Mouse (Mus musculus) cerebellum, adult 9-11 months (tissue): ENCODE measurements at regions not wholly inside any gene's neighbourhood (a gene's known extent, or its start where the extent isn't known, plus 50 kb on each side); places are given as distances from the start of the nearest gene placed in this dataset.

Source experiments
- DNase-seq: peaks from one replicate; pipeline ENCODE4 v3.0.0; 2022

DNA sequence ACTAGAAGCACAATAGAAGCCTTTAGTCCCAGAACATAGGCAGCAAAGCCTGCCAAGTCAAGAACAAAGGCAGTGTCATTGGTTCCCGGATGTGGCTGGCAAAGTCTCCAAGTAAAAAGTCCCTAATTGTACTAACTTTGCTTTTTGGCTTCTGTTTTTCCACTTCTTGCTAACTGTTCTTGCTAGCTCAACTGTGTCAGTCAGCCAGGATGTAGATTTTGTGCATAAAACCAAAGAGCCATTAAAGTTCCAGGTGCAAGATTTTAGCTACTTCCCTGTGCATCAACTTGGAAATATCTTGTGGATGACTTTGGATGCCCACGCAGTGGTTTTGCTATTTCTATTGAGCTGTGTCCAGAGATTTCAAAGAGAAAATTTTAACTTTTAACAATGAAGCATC, 560.0 kb upstream of the B3galt2 start:
- DNase-seq = no peak

DNA sequence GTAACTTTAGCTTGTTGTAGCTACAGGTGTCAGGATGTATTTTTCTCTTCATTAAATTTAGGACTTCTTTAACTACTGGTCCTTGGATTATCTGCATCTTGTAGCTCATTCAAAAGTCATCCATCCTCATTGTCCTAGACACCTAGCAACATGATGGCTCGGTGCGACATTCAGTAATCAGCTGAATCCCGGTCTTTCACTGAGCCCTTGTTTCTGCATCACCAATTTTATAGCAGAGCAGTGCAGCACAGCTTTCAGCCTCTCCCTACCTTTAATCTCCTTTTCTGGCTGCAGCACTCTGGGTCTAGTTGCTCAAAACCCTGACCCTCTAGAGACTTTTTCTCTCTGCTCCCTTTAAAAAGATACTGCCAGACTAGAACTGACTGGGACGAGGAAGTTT, 543.6 kb upstream of the B3galt2 start:
- DNase-seq = no peak

DNA sequence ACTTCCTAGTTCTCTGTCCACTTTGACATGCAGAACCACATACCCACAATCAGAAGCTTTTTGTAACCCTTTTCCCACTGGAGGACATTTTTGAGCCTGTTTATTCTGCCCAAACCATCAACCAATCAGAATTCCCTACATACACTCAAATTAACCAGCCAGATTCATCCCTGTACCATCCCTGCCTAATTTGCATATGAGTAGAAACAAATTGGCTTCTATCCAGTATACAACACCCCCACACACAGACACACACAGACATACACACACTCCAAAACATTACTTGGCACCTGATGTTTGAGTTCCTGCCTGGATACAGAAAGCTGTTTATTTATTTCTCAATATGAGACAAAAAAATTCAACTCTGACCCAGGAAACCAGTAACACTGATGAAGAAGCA, 542.2 kb upstream of the B3galt2 start:
- DNase-seq = no peak

DNA sequence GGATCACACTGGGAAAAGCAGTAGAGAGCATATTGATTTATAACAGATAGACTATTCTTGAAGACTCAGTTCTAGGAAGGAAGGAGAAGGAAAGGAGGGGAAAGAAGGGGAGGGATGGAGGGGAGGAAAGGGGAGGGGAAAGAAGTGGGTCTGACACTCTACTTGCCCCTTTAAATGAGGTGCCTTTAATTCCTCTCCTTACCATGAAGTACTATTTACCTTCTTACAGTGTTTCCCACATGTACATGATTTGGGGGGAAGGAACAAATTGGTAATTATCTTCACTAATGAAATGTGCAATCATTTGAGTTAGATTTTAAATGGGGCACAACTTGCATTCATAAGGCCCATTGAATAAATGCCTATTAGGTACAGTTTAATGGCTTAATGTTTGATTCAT, 518.3 kb upstream of the B3galt2 start:
- DNase-seq = no peak

DNA sequence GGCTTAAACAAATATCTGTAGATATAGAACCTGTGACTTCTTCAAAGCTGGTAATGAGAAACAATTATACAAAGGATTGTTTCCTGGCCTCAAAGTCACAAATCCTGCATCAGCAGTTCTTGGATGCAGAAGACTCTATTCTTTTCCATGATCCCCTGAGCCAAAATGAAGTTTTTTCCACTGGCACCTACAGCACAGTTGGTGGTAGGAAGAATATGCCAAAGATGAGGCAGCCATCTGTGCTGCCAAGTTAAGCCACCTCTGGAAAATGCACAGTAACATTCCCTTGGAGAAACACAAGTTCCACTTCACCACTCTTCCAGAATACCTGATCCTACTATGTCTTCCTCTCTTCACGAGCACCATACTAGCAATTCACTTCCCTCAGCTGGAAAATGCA, 510.2 kb upstream of the B3galt2 start:
- no peak for DNase-seq

DNA sequence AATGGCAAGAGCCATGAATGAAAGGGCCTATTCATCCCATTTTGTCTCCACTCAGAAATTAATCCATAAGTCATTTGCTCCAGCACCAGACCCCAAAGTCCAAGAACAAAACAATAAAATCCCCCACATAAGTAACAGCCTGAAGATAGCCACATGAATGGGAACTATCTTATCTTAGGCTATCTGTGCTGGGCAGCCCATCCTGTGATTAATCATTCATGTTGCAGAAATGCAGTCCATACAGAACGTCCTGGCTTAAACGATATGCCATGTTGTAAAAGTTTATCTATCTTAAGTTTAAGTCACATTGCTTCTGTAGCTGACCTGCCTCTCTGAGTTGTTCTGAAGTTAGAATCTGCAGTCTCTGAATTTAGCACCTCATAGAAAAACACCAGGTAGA, 507.7 kb upstream of the B3galt2 start:
- DNase-seq = no peak

DNA sequence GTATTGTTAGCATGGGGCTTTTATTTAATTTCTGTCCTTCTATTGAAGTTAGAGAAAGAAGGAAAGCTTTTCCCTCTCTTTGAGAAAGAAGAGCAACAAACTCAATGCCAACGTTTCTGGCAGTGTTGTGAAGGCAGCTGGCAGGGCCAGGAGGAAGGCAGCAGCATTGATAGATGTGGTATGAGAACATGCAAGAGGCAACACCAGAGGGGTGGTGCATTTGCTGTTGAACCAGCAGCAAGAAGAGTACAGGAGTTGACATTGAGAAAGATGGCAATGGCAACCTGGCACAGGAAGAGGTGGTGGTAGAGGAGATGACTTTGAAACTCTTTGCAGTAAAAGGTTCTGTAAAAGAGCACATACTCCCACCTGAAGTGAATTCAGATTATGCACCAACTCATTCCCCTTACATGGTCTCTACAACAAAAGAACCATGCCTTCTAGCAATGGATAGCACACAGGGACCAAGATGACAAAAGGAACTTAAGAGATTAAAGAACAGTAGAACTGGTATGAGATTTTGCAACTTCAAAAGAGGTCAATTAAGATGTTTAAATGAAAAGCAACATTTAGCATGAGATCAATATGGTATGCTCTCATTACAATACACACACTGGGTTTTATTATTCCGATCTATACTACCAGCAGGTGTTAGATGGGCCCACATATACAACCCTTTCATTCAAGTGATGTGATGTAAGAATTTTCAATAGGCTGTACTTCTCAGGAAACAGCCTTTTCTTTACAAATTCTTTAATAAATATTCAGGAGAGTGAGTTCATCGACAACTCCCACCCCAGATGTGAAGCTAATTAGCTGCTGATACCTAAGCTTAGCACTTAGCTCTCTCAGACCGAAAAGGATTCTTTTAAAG, 495.1 kb upstream of the B3galt2 start:
- no peak for DNase-seq

DNA sequence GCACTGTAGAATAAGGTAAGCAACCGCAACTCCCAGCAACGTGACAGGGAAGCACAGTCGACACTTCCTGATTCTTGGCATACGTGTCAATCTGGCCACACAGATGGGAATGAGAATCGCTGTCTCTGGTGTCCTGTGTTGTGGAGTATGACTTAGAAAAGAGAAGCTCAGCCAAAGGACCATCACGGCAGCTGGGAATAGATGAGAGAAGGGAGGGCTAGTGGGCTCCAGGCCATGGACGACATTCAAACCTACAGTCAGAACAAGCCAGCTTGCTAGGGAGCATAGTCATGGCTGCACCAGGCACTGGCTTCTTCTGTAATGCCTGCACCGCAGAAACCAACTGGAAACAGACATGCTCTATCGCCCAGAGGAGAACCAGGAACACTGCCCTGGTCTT, 469.2 kb upstream of the B3galt2 start:
- DNase-seq = peak; percentile 5

DNA sequence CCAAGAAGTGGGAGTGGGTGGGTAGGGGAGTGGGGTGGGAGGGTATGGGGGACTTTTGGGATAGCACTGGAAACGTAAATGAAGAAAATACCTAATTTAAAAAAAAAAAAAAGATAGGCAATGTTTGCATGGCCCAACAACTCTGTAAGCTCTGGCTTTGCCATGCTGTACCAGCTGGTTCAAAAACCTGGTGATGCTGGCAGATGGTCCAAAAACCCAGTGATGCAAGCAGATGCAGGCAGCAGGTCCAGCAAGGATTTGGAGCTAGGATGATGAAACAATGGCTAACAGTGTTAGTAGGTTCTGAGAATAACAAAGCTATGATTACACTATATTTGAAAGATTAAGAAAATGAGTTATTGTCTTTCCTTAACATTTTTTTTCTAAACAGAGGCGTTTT, 466.6 kb upstream of the B3galt2 start:
- DNase-seq = peak; percentile 9

DNA sequence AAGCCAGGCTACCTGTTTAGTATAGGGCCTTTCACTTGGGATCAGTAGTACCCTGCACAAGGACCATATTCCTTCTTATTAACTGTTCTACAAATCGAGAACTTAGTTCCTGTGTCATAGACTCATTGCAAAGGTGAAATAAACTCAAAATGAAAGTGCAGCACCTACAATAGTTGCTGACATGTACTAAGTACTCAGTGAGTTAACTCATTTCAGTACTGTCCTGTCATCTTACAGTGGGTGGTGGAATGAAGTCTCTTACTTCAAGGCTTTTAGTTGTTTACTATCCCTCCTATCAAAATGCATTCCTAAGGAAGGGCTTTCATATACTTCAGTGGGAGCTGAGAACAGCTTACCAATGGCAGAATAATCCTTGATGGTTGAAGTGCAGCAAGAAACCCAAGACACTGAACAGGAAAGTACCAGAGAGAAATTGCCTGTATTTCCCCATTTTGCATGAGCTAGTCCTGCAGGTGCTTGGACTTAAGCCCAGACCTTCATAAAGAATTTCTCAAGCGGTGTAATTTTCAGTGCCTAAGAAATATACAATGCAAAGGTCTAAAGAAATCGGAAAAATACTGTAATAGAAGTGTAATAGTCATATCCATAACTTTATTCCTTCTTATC, 448.2 kb upstream of the B3galt2 start:
- DNase-seq = no peak

DNA sequence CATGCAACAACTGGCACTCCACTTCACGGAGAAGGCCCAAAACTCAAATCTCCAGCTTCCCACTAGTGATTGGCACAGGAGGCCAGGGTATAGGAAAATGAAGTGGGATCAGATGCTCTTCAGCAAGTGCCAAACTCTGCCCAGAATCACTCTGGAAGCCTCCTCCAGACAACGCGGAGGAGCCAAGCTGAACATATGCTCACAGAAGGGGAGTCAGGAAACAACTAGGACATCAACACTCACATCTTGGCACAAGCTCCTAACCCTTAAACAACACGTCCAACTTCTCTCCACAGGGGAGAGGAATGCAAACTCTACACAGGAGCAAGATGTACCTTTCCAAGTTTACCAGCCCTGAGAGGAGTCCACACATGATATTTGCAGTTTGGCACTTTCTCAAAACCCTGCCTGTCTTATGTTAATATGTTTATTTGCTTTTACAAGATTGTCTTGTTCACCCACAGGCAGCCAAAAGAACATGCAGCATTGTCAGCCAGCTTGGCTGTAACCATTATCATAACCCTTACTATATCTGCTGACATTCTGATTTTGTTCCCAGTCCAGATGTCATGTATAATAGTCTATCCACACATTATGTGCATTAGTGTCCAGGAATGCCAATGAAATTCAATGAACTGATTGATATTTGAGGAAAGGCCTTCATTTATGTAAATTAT, 440.1 kb upstream of the B3galt2 start:
- peak; percentile 87 for DNase-seq

DNA sequence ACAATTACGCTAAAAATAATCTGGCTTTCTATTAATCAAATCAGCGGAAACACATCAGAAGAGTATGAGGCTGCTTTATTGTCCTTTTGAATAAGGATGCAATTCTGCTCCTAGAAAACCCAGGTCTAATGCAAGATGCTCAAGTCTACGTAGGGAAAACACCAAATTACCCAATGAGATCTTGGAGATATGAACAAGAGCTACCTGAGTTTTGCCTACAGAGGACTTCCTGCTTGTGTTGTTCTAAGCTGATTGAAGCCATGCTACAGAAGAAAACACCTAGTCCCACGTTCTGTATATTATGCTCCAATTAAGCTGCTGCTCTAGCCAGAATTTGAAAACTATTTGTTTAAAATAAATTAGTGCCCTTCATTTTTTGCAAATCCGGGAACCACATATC, 439.5 kb upstream of the B3galt2 start:
- no peak for DNase-seq

DNA sequence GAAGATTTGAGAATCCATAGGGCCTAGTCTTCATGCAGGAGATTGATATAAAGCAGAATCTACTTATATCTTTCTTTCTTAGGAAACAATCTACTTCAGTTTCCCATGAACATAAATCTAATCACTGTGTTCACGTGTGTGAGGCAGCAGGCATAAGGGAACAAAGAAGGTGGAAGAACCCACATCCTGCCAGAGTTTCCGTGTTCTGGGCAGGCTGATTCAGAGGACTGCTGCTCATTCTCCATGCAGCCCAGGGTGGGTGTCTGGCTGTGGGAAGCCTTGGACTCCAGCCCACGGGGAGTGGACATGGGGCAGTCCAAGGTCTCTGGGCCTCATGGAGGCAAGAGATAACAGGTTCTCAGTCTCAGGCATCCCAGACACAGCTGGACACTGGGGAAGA, 438.3 kb upstream of the B3galt2 start:
- DNase-seq = no peak

DNA sequence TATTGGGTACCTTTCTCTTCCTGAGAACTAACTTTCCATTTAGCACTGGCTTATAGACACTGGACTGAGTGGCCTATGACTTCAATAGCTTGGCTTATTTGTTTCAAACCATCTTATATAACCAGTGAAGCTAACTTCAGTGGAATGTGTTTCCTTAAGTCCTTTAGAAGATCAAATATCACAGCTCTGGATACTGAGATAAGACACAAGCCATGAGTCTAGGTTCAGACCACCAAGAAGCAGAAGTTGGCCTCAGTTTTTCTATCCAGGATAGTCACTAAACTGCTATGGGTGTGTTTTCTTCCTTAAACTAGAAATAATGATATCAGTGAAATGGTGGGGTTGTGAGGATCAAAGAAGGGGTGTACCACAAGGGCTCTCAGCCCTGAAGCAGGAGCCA, 436.4 kb upstream of the B3galt2 start:
- no peak for DNase-seq

DNA sequence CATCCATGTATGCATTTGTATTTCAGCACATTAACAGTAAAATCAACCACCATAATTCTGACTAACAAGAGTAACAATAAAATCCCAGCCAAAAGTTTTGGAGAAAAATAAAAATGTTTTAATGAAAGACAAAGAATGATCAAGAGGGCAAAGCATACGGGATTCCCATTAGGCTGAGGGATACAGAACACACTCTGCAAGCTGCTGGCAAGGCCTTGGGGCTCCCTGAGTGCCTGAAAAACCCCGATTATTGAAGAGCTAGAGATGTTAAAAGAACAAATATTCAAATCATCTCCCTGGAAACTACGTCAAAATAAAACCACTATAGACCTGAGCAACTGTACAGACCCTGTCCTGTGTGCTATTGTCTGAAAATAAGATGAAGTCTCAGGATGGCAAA, 433.5 kb upstream of the B3galt2 start:
- DNase-seq = no peak

DNA sequence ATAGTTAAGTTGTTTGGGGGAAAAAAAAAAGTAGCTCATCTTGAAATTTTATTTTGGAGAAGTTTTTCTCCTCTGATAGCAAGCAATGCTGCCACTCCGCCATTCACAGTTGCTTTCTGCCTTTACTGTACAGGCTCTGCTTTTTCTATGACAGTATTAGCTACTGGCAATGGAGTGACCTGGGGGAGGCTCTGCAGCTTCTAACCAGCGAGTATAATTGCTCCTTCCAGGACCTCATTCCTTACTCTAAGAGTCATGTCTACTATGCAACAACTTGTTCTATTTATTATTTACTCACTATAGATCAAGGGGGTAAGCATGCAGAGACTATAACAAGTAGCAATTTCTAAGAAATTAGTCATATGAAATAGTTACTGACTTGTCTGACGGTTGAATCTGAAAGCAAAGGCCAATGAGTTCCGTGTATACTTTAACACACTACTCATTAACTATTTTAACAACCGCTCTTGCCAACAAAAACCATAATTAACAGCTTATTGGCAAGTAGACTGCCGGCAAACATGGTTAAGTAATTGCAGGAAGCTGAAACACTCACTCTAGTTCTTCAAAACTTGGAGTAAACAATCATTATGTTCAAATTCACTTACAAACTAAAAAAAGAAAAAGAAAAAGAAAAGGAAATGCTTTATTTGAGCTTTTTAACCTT, 432.9 kb upstream of the B3galt2 start:
- DNase-seq = no peak

DNA sequence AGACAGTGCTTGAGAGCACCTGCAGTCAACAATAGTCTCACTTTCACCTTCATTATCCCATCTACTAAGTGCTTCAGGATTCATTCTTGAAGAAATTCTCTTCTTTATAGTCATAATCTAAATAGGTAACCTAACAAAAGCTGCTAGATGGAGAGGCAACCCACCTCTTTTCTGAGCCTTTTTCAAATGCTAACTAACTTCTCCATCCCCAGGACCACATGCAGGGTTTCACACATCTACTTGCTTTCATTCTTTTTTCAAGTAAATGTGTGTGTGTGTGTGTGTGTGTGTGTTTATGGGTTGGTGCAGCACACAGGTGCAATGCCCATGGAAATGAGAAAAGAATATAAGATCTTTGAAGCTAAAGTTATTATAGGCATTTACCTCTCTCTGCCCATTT, 423.1 kb upstream of the B3galt2 start:
- DNase-seq = no peak

DNA sequence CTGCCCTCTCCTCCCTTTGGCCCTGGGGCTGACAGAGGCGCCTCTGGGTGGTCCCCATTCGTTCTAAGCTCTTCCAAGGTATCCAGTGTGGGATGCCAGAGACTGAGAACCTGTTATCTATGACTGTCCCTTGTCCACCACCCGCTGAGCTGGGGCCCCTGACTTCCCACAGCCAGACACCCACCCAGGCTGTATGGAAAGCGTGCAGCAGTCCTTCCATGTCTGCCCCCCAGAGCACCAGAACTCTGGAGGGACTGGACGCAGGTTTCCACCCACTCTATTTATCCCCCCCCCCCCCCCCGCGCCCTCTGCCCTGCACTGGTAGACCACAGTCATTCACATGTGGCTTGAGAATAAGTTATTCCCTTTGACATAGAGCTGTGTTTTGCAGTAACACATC, 408.5 kb upstream of the B3galt2 start:
- DNase-seq = no peak

DNA sequence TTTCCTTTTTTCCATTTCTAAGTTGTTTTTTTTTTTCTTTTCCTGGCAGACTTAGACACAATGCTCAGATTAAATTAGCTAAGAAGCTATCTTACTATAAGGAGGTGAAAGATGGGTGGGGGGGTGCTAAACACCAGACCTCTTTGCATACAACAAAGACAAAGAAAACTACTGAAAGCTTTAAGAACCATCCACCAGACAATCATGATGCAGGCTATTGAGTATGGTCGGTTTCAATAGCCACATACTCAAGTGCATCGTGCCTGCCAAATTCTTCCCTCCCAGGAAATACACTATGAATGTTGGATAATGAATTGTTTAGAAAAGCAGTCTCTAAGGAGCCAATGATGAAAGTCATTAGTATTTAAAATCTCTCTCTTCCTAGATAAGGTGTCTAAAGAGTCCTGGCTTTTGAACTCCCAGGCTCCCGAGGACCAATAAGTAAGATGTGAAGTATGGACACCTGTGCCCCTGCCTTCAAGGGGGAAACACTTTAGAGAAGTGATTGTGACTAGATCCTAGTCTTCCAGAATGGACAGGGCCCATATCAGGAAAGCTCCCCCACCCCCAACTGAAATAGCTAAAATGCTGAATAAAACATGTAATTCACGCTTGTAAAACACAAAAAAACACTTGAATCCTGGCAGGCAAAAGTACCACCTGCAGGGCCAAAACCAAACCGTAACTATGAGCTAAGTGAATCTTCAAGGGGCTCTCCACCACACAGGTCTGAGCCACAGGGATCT, 381.8 kb upstream of the B3galt2 start:
- DNase-seq = no peak

DNA sequence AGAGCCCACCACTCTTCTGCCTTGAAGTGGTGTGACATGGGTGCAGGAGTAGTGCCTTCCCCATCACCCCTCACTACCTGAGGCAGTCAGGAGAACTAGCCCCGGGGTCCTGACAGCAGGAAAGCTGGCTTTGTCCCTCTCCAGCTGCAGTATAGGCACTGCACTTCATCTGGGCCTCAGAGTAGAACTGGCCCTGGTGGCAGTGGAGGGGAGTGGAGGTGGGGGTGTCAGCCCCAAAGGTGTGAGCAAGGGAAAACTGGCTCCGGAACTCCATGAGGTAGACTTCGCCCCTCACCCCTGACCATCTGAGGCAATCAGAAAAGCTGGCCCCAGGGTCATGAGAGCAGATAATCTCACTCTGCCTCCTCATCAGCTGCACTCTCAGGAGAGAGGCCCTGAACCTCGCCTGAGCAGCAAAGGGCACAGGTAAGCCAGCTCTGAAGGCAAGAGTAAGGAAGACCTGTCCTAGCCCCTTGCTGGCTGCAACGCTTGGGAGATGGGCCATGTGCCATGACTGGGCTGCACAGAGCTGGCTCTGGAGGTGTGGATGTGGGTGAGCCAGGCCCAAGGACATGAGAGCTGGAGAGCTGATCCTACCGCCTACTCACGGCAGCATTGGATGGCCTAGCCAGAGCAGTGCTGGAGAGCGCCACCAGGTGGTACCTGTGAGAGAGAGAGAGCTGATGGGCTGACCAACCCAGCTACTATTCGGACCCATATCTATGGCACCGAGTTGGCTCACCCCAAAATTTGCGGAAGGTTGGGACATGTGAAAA, 377.0 kb upstream of the B3galt2 start:
- no peak for DNase-seq

DNA sequence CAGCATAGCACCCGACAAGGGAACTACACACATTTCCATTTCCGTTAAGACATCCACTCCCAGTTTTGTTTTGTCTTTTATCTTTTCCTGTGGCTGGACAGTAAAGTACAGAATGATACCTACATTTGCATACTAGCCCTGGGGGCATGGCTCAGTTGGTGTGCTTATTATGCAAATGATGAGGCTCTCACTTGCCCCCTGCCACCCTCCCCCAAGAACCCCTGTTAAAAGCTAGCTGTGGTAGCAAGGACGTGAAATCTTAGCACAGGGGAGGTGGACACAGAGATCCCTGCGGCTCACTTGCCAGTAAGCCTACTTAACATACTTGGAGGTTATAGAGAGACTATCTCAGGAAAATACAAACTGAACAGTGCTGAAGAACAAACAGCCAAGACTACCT, 375.2 kb upstream of the B3galt2 start:
- no peak for DNase-seq
